Mouse (Mus musculus): Measurements from ENCODE around the gene Cenph. TPM values are rescaled to one million over a fixed set of nuclear protein-coding genes. Genes with fewer than 3 reads are reported as not detected.

Gene Cenph
- polyA plus RNA-seq, 1 experiment: 4.0 TPM

GRCm38 (mm10) chr13:100753011-100753410 is 22.7 kb downstream of the Cenph start:
- H3K27me3 ChIP-seq (ENCODE audit: control insufficient read depth): no peaks in the 10 kb centered on the region
- no peaks in the 10 kb centered on the region for H3K9me3 ChIP-seq (ENCODE audit: control insufficient read depth, low read length)
- TF ChIP-seq GATA1 (IDR thresholded peaks at IDR 0.05; ENCODE audit: low read length): no peak
- TF ChIP-seq TAL1 (IDR thresholded peaks at IDR 0.05; ENCODE audit: low read length): no peak
- no peak overlapping the region for H3K4me3 ChIP-seq (replicated peaks)
- peaks cover 58% of the 10 kb centered on the region for H3K4me1 ChIP-seq (ENCODE audit: control insufficient read depth)
- peaks cover 8% of the 10 kb centered on the region for H3K36me3 ChIP-seq (ENCODE audit: control insufficient read depth)

- Histone ChIP-seq H3K27me3 (ENCODE audit: control insufficient read depth) (no peaks in the 10 kb centered on the region), H3K4me3 (replicated peaks) (peak overlapping the region; percentile 26), H3K4me1 (ENCODE audit: control insufficient read depth) (peaks cover 62% of the 10 kb centered on the region), H3K36me3 (ENCODE audit: control insufficient read depth) (peaks cover 3% of the 10 kb centered on the region), H3K9me3 (ENCODE audit: control insufficient read depth, low read length) (no peaks in the 10 kb centered on the region)
- TF ChIP-seq TAL1 (IDR thresholded peaks at IDR 0.05; ENCODE audit: low read length): no peak
- peak; percentile 48 for TF ChIP-seq GATA1 (IDR thresholded peaks at IDR 0.05; ENCODE audit: low read length)
Observed at GRCm38 (mm10) chr13:100752529-100752928, 23.2 kb downstream of the Cenph start.

DNA sequence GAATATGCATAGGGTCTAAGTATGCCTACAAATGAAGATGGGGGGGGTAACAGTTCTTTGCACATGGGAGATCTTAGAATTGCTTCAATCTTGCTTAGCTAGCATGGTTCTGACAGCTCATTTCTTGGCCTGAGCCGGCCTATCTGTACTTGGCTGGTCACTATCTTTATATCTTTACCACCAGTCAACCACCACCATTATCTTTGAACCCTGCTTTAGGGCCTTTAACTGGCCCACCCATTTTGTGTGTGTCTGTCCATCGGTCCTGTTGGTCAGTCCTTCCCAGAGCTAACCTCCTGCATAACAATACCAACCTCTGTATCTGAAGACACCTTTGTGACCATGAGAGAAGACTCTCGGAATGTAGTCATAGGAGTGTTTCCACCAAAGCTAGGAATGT is 24.3 kb downstream of the Cenph start:
- H3K27me3 ChIP-seq (ENCODE audit: control insufficient read depth): no peaks in the 10 kb centered on the region
- H3K4me3 ChIP-seq (replicated peaks): no peak overlapping the region
- H3K4me1 ChIP-seq (ENCODE audit: control insufficient read depth): peaks cover 72% of the 10 kb centered on the region
- H3K36me3 ChIP-seq (ENCODE audit: control insufficient read depth): no peaks in the 10 kb centered on the region
- H3K9me3 ChIP-seq (ENCODE audit: control insufficient read depth, low read length): no peaks in the 10 kb centered on the region
- TF ChIP-seq TAL1 (IDR thresholded peaks at IDR 0.05; ENCODE audit: low read length) (no peak), GATA1 (IDR thresholded peaks at IDR 0.05; ENCODE audit: low read length) (no peak)

DNA sequence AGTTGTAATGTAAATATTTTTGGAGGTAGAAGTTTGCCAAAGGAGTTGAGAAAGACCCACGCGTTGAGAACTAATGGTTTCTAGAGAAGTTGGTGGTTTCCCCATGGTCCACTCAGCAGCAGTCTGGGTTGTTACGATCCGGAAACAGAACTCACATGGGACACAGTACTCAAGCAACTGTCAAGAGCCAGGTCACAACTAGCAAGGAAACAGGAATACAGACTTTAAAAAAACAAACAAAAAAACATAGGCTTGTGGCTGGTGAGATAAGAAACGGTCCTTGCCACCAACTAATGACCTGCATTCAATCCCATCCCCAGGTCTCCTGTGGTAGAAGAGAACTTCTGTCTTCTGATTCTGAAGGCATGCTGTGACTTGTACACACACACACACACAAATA is 24.9 kb downstream of the Cenph start:
- no peaks in the 10 kb centered on the region for H3K9me3 ChIP-seq (ENCODE audit: control insufficient read depth, low read length)
- TF ChIP-seq GATA1 (IDR thresholded peaks at IDR 0.05; ENCODE audit: low read length): no peak
- TF ChIP-seq TAL1 (IDR thresholded peaks at IDR 0.05; ENCODE audit: low read length): no peak
- H3K4me3 ChIP-seq (replicated peaks): no peak overlapping the region
- peaks cover 76% of the 10 kb centered on the region for H3K4me1 ChIP-seq (ENCODE audit: control insufficient read depth)
- no peaks in the 10 kb centered on the region for H3K27me3 ChIP-seq (ENCODE audit: control insufficient read depth)
- H3K36me3 ChIP-seq (ENCODE audit: control insufficient read depth): no peaks in the 10 kb centered on the region

DNA sequence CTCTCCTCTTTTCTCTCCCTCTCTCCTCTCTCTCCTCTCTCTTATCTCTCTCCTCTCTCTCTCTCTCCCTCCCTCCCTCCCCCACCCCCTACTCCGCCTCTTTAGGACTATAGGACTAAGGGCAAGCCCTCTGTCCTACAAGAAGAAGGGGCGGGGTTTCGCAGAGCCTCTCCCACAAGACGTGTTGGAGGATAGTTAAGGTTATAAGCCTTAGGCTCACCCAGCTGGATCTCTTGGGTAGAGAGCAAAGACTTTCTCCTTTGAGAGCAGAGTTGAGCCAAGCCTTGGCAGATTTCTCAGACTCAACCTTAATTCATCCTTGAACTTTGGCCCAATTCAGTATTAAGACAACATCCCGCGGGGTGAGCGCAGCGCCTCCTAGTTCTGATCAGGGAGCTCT is 27.1 kb downstream of the Cenph start:
- Histone ChIP-seq H3K27me3 (ENCODE audit: control insufficient read depth) (no peaks in the 10 kb centered on the region), H3K4me3 (replicated peaks) (no peak overlapping the region), H3K36me3 (ENCODE audit: control insufficient read depth) (no peaks in the 10 kb centered on the region), H3K4me1 (ENCODE audit: control insufficient read depth) (peaks cover 84% of the 10 kb centered on the region), H3K9me3 (ENCODE audit: control insufficient read depth, low read length) (no peaks in the 10 kb centered on the region)
- TF ChIP-seq GATA1 (IDR thresholded peaks at IDR 0.05; ENCODE audit: low read length): no peak
- TF ChIP-seq TAL1 (IDR thresholded peaks at IDR 0.05; ENCODE audit: low read length): no peak

- peaks cover 9% of the 10 kb centered on the region for H3K36me3 ChIP-seq (ENCODE audit: control insufficient read depth)
- no peak overlapping the region for H3K4me3 ChIP-seq (replicated peaks)
- no peaks in the 10 kb centered on the region for H3K9me3 ChIP-seq (ENCODE audit: control insufficient read depth, low read length)
- peaks cover 83% of the 10 kb centered on the region for H3K4me1 ChIP-seq (ENCODE audit: control insufficient read depth)
- H3K27me3 ChIP-seq (ENCODE audit: control insufficient read depth): no peaks in the 10 kb centered on the region
- TF ChIP-seq TAL1 (IDR thresholded peaks at IDR 0.05; ENCODE audit: low read length): no peak
- no peak for TF ChIP-seq GATA1 (IDR thresholded peaks at IDR 0.05; ENCODE audit: low read length)
Observed at GRCm38 (mm10) chr13:100746090-100746489, 29.6 kb downstream of the Cenph start.

- H3K36me3 ChIP-seq (ENCODE audit: control insufficient read depth): peaks cover 26% of the 10 kb centered on the region
- H3K9me3 ChIP-seq (ENCODE audit: control insufficient read depth, low read length): no peaks in the 10 kb centered on the region
- TF ChIP-seq TAL1 (IDR thresholded peaks at IDR 0.05; ENCODE audit: low read length): peak; percentile 47; the same call in 2 of the 3 replicates
- no peak; the same call in 1 of the 2 replicates for TF ChIP-seq GATA1 (IDR thresholded peaks at IDR 0.05; ENCODE audit: low read length)
- peaks cover 74% of the 10 kb centered on the region for H3K4me1 ChIP-seq (ENCODE audit: control insufficient read depth)
- H3K27me3 ChIP-seq (ENCODE audit: control insufficient read depth): no peaks in the 10 kb centered on the region
- peak within 1 kb of the TSS; percentile 96 for H3K4me3 ChIP-seq (replicated peaks)
Observed at GRCm38 (mm10) chr13:100744036-100744744, 31.5 kb downstream of the Cenph start, which contains the start of gene Mrps36. Gene Mrps36, minus strand, starts transcription at chr13:100744659.

DNA sequence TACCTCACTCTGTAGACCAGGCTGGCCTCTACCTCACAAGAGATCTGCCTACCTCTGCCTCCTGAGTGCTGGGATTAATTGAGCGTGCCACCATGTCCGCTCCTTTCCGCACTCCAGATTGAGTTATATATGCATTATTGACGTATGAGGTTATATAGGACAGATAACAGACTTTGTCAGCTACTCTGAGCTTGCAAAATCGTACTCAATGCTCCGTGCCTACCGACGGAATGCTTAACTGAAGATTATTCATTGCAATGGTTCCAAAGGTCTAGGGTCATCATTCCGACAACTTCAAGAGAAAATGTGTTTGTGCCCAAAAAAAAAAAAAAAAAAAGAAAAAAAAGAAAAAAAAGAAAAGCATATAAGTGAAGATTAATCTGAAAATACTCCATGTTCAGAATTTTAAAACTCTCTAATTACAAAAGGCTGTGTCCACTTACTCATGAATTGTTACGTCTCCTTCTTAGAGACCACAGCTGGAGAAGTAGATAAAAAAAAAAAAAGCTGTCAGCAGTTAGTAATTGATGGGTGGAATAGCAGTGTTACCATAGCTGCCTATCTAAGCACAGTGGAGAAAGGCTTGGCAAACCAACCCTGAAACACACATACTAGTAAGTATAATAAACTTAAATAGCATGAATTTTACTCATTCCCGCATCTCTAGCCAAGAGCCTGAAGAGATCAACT is 32.2 kb downstream of the Cenph start:
- peak; percentile 47; the same call in 1 of the 3 replicates for TF ChIP-seq TAL1 (IDR thresholded peaks at IDR 0.05; ENCODE audit: low read length)
- no peak for TF ChIP-seq GATA1 (IDR thresholded peaks at IDR 0.05; ENCODE audit: low read length)
- no peaks in the 10 kb centered on the region for H3K27me3 ChIP-seq (ENCODE audit: control insufficient read depth)
- H3K4me3 ChIP-seq (replicated peaks): peak overlapping the region; percentile 96
- H3K4me1 ChIP-seq (ENCODE audit: control insufficient read depth): peaks cover 70% of the 10 kb centered on the region
- no peaks in the 10 kb centered on the region for H3K9me3 ChIP-seq (ENCODE audit: control insufficient read depth, low read length)
- H3K36me3 ChIP-seq (ENCODE audit: control insufficient read depth): peaks cover 32% of the 10 kb centered on the region

DNA sequence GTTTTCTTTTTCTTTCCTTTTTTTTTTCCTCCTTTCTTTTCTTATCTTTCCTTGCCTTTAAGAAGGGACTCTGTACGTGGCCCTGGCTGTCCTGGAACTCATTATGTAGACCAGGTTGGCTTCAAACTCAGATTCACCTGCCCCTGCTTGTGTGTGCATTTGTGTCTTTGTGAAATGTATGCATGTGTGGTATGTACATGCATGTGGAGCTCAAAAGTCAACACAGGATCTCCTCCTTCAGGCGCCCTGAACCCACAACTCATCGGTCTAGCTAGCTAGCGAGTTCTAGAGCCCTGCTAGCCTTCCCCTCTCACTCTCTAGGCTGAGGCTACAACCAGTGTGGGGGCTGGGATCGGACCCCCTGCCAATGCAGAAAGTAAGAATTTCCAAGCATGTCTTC is 32.9 kb downstream of the Cenph start:
- H3K9me3 ChIP-seq (ENCODE audit: control insufficient read depth, low read length): no peaks in the 10 kb centered on the region
- H3K27me3 ChIP-seq (ENCODE audit: control insufficient read depth): no peaks in the 10 kb centered on the region
- TF ChIP-seq GATA1 (IDR thresholded peaks at IDR 0.05; ENCODE audit: low read length) (no peak), TAL1 (IDR thresholded peaks at IDR 0.05; ENCODE audit: low read length) (no peak)
- H3K4me1 ChIP-seq (ENCODE audit: control insufficient read depth): peaks cover 68% of the 10 kb centered on the region
- peaks cover 39% of the 10 kb centered on the region for H3K36me3 ChIP-seq (ENCODE audit: control insufficient read depth)
- H3K4me3 ChIP-seq (replicated peaks): peak overlapping the region; percentile 96
